Mouse (Mus musculus) liver, postnatal 0 days (tissue): ENCODE results near the gene Hoxd10. TPM values are rescaled to one million over a fixed set of nuclear protein-coding genes. Genes with fewer than 3 reads are reported as not detected.

Experiments used
- ATAC-seq: fragments of 200-750 bp; cut with Nextera tagmentation; 2 replicates; pipeline ENCODE4 v1.8.0; 2017; ENCODE audit warnings: mild to moderate bottlenecking, moderate library complexity
- DNase-seq: peaks from one replicate; pipeline ENCODE4 v3.0.0-alpha.2; 2016
- H3K27ac ChIP-seq: fragments of 300-500 bp; sonication (generic); 2 replicates; pipeline ENCODE4 v1.5.1; 2014; ENCODE audit warnings: antibody characterized with exemption, moderate library complexity, mild to moderate bottlenecking, low read depth
- H3K27me3 ChIP-seq: fragments of 300-500 bp; sonication (generic); 2 replicates; pipeline ENCODE4 v1.6.1; 2014; ENCODE audit warnings: low read length, control low read depth, mixed read lengths; ENCODE audit not compliant: insufficient read depth
- H3K36me3 ChIP-seq: fragments of 300-500 bp; sonication (generic); replicated peaks from 2 replicates; pipeline ENCODE4 v1.6.1; 2014; ENCODE audit warnings: mild to moderate bottlenecking, control low read depth, low read length, moderate library complexity, mixed read lengths; ENCODE audit not compliant: insufficient read depth
- H3K4me1 ChIP-seq: fragments of 300-500 bp; sonication (generic); 2 replicates; pipeline ENCODE4 v1.6.1; 2014; ENCODE audit warnings: antibody characterized with exemption, mild to moderate bottlenecking, control low read depth; ENCODE audit not compliant: insufficient read depth
- H3K4me2 ChIP-seq: fragments of 300-500 bp; sonication (generic); 2 replicates; pipeline ENCODE4 v1.6.1; 2014; ENCODE audit warnings: low read depth, mild to moderate bottlenecking, low read length, moderate library complexity, mixed read lengths
- H3K4me3 ChIP-seq: fragments of 300-500 bp; sonication (generic); 2 replicates; pipeline ENCODE4 v1.5.1; 2014; ENCODE audit warnings: low read depth, low read length
- H3K9ac ChIP-seq: fragments of 300-500 bp; sonication (generic); replicated peaks from 2 replicates; pipeline ENCODE4 v1.6.1; 2014; ENCODE audit warnings: mild to moderate bottlenecking, moderate library complexity
- H3K9me3 ChIP-seq: fragments of 300-500 bp; sonication (generic); 2 replicates; pipeline ENCODE4 v1.6.1; 2016; ENCODE audit warnings: mild to moderate bottlenecking, control low read depth, low read length, mixed read lengths
- CTCF ChIP-seq: sonication (generic); IDR thresholded peaks from 2 replicates; pipeline ENCODE4 v1.5.1; 2016; ENCODE audit warnings: antibody characterized with exemption, low read depth
- EP300 ChIP-seq: IDR thresholded peaks from 2 replicates; pipeline ENCODE4 v1.6.1; 2016; ENCODE audit warnings: antibody characterized with exemption, low read depth, mild to moderate bottlenecking
- WGBS: fragments of 180-500 bp; shearing (Covaris S2); extraction: QIAGEN DNeasy Blood & Tissue Kit; methylation state at CpG from one replicate; pipeline ENCODE4 v1.1.7; 2014; ENCODE audit not compliant: insufficient replicate concordance; 5-methylcytosine and 5-hydroxymethylcytosine counted together
- polyA plus RNA-seq: library from polyadenylated mRNA; unstranded; fragments of >200 nt; fragmentation: Nextera tagmentation; extraction: Ambion mirVana; gene quantifications from 2 replicates; pipeline ENCODE4 v1.2.1, GENCODE M21; 2015

Gene Hoxd10
- polyA plus RNA-seq, 1 experiment from 2014 or later: not detected

- Histone ChIP-seq H3K27ac (no peak overlapping the region), H3K4me1 (peaks cover 15% of the 10 kb centered on the region), H3K9me3 (no peaks in the 10 kb centered on the region), H3K27me3 (peaks cover 89% of the 10 kb centered on the region), H3K4me2 (no peak overlapping the region), H3K36me3 (no peaks in the 10 kb centered on the region), H3K9ac (no peak overlapping the region), H3K4me3 (peak overlapping the region; percentile 44)
- TF ChIP-seq EP300 (no peak), CTCF (no peak)
- 12% methylated on average over 20 of the region's 20 CpGs for WGBS
- no peak; the same call in 1 of the 2 replicates for ATAC-seq
- no peak for DNase-seq
Observed at GRCm38 (mm10) chr2:74654743-74655419, 36.8 kb upstream of the Hoxd10 start.

GRCm38 (mm10) chr2:74655420-74655781, 36.3 kb upstream of the Hoxd10 start:
- WGBS: under 1% methylated on average over 24 of the region's 47 CpGs
- Histone ChIP-seq H3K9me3 (no peaks in the 10 kb centered on the region), H3K4me3 (peak overlapping the region; percentile 44), H3K27ac (no peak overlapping the region), H3K9ac (no peak overlapping the region), H3K27me3 (peaks cover 88% of the 10 kb centered on the region), H3K36me3 (no peaks in the 10 kb centered on the region), H3K4me2 (peak overlapping the region; percentile 60), H3K4me1 (peaks cover 15% of the 10 kb centered on the region)
- DNase-seq (peak; percentile 52), ATAC-seq (peak; percentile 60)
- no peak for TF ChIP-seq EP300
- TF ChIP-seq CTCF: peak; percentile 46

GRCm38 (mm10) chr2:74655821-74656631, 35.7 kb upstream of the Hoxd10 start:
- H3K9me3 ChIP-seq: no peaks in the 10 kb centered on the region
- no peak overlapping the region for H3K9ac ChIP-seq
- 2% methylated on average over 67 of the region's 69 CpGs for WGBS
- H3K4me2 ChIP-seq: peak overlapping the region; percentile 60
- TF ChIP-seq EP300 (no peak), CTCF (no peak)
- H3K27me3 ChIP-seq: peaks cover 89% of the 10 kb centered on the region
- no peaks in the 10 kb centered on the region for H3K36me3 ChIP-seq
- no peak for DNase-seq
- H3K27ac ChIP-seq: no peak overlapping the region
- H3K4me3 ChIP-seq: peak overlapping the region; percentile 44
- ATAC-seq: peak; percentile 33; the same call in 1 of the 2 replicates
- peaks cover 15% of the 10 kb centered on the region for H3K4me1 ChIP-seq

- WGBS: 4% methylated on average over 4 of the region's 4 CpGs
- ATAC-seq (no peak), DNase-seq (no peak)
- TF ChIP-seq CTCF: no peak
- TF ChIP-seq EP300: no peak
- H3K4me1 ChIP-seq: peaks cover 15% of the 10 kb centered on the region
- no peak overlapping the region for H3K27ac ChIP-seq
- H3K9me3 ChIP-seq: no peaks in the 10 kb centered on the region
- peaks cover 89% of the 10 kb centered on the region for H3K27me3 ChIP-seq
- no peak overlapping the region for H3K9ac ChIP-seq
- H3K36me3 ChIP-seq: no peaks in the 10 kb centered on the region
- no peak overlapping the region for H3K4me3 ChIP-seq
- no peak overlapping the region for H3K4me2 ChIP-seq
Observed at GRCm38 (mm10) chr2:74656632-74657021, 35.1 kb upstream of the Hoxd10 start.

- Histone ChIP-seq H3K9me3 (no peaks in the 10 kb centered on the region), H3K9ac (no peak overlapping the region), H3K36me3 (no peaks in the 10 kb centered on the region), H3K27me3 (peaks cover 89% of the 10 kb centered on the region), H3K27ac (no peak overlapping the region), H3K4me3 (peak overlapping the region; percentile 22), H3K4me2 (peak overlapping the region; percentile 51), H3K4me1 (peaks cover 15% of the 10 kb centered on the region)
- no peak for ATAC-seq
- DNase-seq: no peak
- TF ChIP-seq EP300: no peak
- WGBS: 3% methylated on average over 62 of the region's 62 CpGs
Observed at GRCm38 (mm10) chr2:74657251-74658023, 34.3 kb upstream of the Hoxd10 start.
